In the genomic region with DNA sequence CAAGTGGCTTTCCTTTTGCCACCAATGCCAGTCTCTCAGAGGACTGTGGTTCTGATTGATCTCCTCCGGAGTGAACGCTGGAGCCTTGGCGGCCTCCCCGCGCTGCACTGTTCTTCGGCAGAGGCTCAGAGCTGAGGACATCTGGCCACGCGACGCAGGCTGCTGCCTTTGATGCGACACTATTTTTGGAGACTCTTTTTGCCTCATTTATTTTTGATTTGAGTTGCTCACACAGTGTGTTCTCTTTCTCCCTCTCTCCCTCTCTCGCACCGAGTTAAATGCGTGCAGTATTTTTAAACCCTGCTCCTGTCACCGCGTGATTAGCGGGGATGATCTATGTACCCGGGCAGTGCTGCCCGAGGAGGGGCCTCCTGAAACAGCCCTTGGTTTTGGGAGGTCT, we compare ENCODE assay signal across 16 mouse cellular contexts. TPM values are rescaled to one million over a fixed set of nuclear protein-coding genes. Genes with fewer than 3 reads are reported as not detected.
A peak's percentile ranks its signal among the peaks of the same experiment; 100 is the strongest.
DNase-seq lines count a peak whose midpoint lies in the region; ATAC-seq lines count a peak whose summit lies in the region.
"Had no signal": no experiment of that assay in that cellular context is flagged by ENCODE, and none has a peak within 500 bp of the region (broad histone marks: within the 10 kb centered on the region; RNA-seq: fewer than 3 reads in every experiment).

No protein-coding gene starts in this region.

- H3K4me1 ChIP-seq in heart, embryonic 13.5 days: peaks cover 12% of the 10 kb centered on the region
- H3K4me1 ChIP-seq: liver, embryonic 15.5 days had no signal

- no peaks in the 10 kb centered on the region for H3K9me3 ChIP-seq in heart, embryonic 13.5 days
- H3K9me3 ChIP-seq: liver, embryonic 15.5 days had no signal

- intact Hi-C loops in left cerebral cortex, postnatal 4 days (cut with DNase I): no loop called here

- DNase-seq in heart, adult 8-10 months (ENCODE audit: low spot score): no peak
- peak; percentile 76 for DNase-seq in left cerebral cortex, adult 11 months (ENCODE audit: low spot score)
- DNase-seq in left cerebral cortex, postnatal 4 days: no peak
- peak; percentile 81 to 87 for DNase-seq in left cerebral cortex, adult 9 months (ENCODE audit: low spot score in 2 of 2)
- peak; percentile 81 for DNase-seq in right cerebral cortex, postnatal 25 days
- DNase-seq in kidney, adult 11 months: no peak
- no peak for DNase-seq in cerebellum, postnatal 25 days
- DNase-seq: cerebellum, adult 2 months; heart, postnatal 36 days; lung, postnatal 4 days; midbrain, embryonic 14.5 days had no signal

- no peak for ATAC-seq in heart, embryonic 13.5 days (ENCODE audit: extremely low read depth, insufficient number of reproducible peaks, low FRiP score, low TSS enrichment)

- H3K27ac ChIP-seq in heart, embryonic 13.5 days (replicated peaks): no peak overlapping the region
- H3K27ac ChIP-seq: liver, embryonic 15.5 days; stomach, postnatal 0 days had no signal

- WGBS in heart, embryonic 13.5 days: 46% methylated on average over 18 of the region's 18 CpGs

- H3K9ac ChIP-seq in heart, embryonic 13.5 days: peak overlapping the region; percentile 30; the same call in 1 of the 2 replicates
- H3K9ac ChIP-seq: liver, embryonic 15.5 days had no signal

- H3K4me2 ChIP-seq in heart, embryonic 13.5 days: peak overlapping the region; percentile 27
- H3K4me2 ChIP-seq: liver, embryonic 15.5 days had no signal

- 0 out of 2 replicates have a peak, but pooled peaks cover 4% of the 10 kb centered on the region for H3K27me3 ChIP-seq in heart, embryonic 13.5 days (replicated peaks)
- H3K27me3 ChIP-seq: liver, embryonic 15.5 days had no signal

- H3K36me3 ChIP-seq in heart, embryonic 13.5 days: no peaks in the 10 kb centered on the region
- H3K36me3 ChIP-seq: liver, embryonic 15.5 days had no signal

- no peak overlapping the region for H3K4me3 ChIP-seq in heart, embryonic 13.5 days
- H3K4me3 ChIP-seq: erythroblast, embryonic 14.5 days; liver, embryonic 15.5 days had no signal

RNA-seq across cellular contexts. Expression of gene Nphp4, which starts 19.9 kb away (rescaled TPM):
- polyA plus RNA-seq in heart, embryonic 13.5 days (2015; fragmentation: Nextera tagmentation; extraction: Ambion mirVana): 1.7 TPM in 2 replicates
- total RNA-seq in heart, adult 8-10 months (2022): 1 to 10 TPM in 2 of 4 experiments, under 1 TPM in 2; 0.82 to 1.2 (median 1.0) TPM
- 10 to 100 TPM; 10.5 to 12.1 TPM for total RNA-seq in left cerebral cortex, postnatal 4 days (2021)
- total RNA-seq: MEL had no signal

RNA-seq across cellular contexts. Expression of gene Kcnab2, which starts 21.1 kb away (rescaled TPM):
- polyA plus RNA-seq in heart, embryonic 13.5 days (2015; fragmentation: Nextera tagmentation; extraction: Ambion mirVana): 4.1 and 5.0 TPM in 2 replicates
- 1 to 10 TPM; 2.1 to 4.5 (median 3.1) TPM for total RNA-seq in heart, adult 8-10 months (2022)
- 10 to 100 TPM; 35.0 to 43.6 TPM for total RNA-seq in left cerebral cortex, postnatal 4 days (2021)

Comparison
In these comparisons a context has a peak if more than half of its experiments do, and no peak if none do; other contexts are left out.
1. DNase-seq: peak in left cerebral cortex, adult 11 months (single experiment), left cerebral cortex, adult 9 months (2 of 2) and right cerebral cortex, postnatal 25 days (single experiment); none in heart, adult 8-10 months (single experiment), left cerebral cortex, postnatal 4 days (single experiment), kidney, adult 11 months (single experiment) and cerebellum, postnatal 25 days (0 of 2).
2. RNA of gene Nphp4, which starts 19.9 kb away (total RNA-seq): 10.5 to 12.1 TPM in left cerebral cortex, postnatal 4 days; 0.82 to 1.2 TPM in heart, adult 8-10 months; every median in the first group is over 4 times any median in the second.
3. RNA of gene Kcnab2, which starts 21.1 kb away (total RNA-seq): 35.0 to 43.6 TPM in left cerebral cortex, postnatal 4 days; 2.1 to 4.5 TPM in heart, adult 8-10 months; every median in the first group is over 4 times any median in the second.